Mouse (Mus musculus) brown adipose tissue, adult 24 weeks (tissue): Measurements from ENCODE around the gene Il23r. TPM values are rescaled to one million over a fixed set of nuclear protein-coding genes. Genes with fewer than 3 reads are reported as not detected.
"Not testable (repeated sequence)": the region's sequence is repeated elsewhere in the genome, so short reads cannot be mapped to it uniquely, and the experiment has no call there.

ENCODE experiments used
- H3K27ac ChIP-seq: fragments of 200-500 bp; replicated peaks from 2 replicates; pipeline ENCODE4 v1.5.1; 2012; ENCODE audit warnings: low read depth, mild to moderate bottlenecking, low read length
- H3K4me1 ChIP-seq: fragments of 200-500 bp; 2 replicates; pipeline ENCODE4 v1.6.1; 2012; ENCODE audit warnings: low read length, mixed read lengths; ENCODE audit not compliant: control insufficient read depth, insufficient read depth, insufficient read length
- H3K4me3 ChIP-seq: fragments of 200-500 bp; 2 replicates; pipeline ENCODE4 v1.5.1; 2012; ENCODE audit warnings: low read depth, mild to moderate bottlenecking, low read length, moderate library complexity; ENCODE audit not compliant: insufficient read depth
- polyA plus RNA-seq: library from polyadenylated mRNA; stranded (reverse); fragments of >200 nt; gene quantifications from 2 replicates; pipeline ENCODE4 v1.2.4, GENCODE M21; 2012; ENCODE audit not compliant: missing spikeins, insufficient read depth, insufficient read length

Il23r gene
- polyA plus RNA-seq: not detected in 2 replicates

- Histone ChIP-seq H3K27ac (no peak within 1 kb of the TSS), H3K4me3 (no peak within 1 kb of the TSS), H3K4me1 (no peaks in the 10 kb centered on the region)
Observed at GRCm38 (mm10) chr6:67491755-67492154, at the start of gene Il23r. TSS of gene Il23r (minus strand) at chr6:67491855.

GRCm38 (mm10) chr6:67535777-67536054 lies 44.1 kb upstream of the Il23r start, which contains the start of gene Tacstd2:
TSS of gene Tacstd2 (minus strand) at chr6:67535796.
- Histone ChIP-seq H3K4me1 (peaks cover 2% of the 10 kb centered on the region; the same call in 1 of the 2 replicates), H3K27ac (no peak within 1 kb of the TSS), H3K4me3 (no peak within 1 kb of the TSS)

- Histone ChIP-seq H3K4me3 (no peak overlapping the region), H3K27ac (no peak overlapping the region), H3K4me1 (peaks cover 2% of the 10 kb centered on the region; the same call in 1 of the 2 replicates)
Observed at GRCm38 (mm10) chr6:67535005-67535776, 43.5 kb upstream of the Il23r start.

GRCm38 (mm10) chr6:67534191-67535004 lies 42.7 kb upstream of the Il23r start:
- Histone ChIP-seq H3K4me1 (peaks cover 2% of the 10 kb centered on the region; the same call in 1 of the 2 replicates), H3K27ac (no peak overlapping the region), H3K4me3 (no peak overlapping the region)

- H3K27ac ChIP-seq: no peak overlapping the region
- no peak overlapping the region for H3K4me3 ChIP-seq
- H3K4me1 ChIP-seq: peaks cover 2% of the 10 kb centered on the region; the same call in 1 of the 2 replicates
Observed at GRCm38 (mm10) chr6:67532665-67533440, 41.2 kb upstream of the Il23r start.

- Histone ChIP-seq H3K27ac (no peak overlapping the region), H3K4me3 (no peak overlapping the region), H3K4me1 (peaks cover 2% of the 10 kb centered on the region; the same call in 1 of the 2 replicates)
Observed at GRCm38 (mm10) chr6:67531822-67532162, 40.1 kb upstream of the Il23r start.

- no peak overlapping the region for H3K4me3 ChIP-seq
- no peak overlapping the region for H3K27ac ChIP-seq
- H3K4me1 ChIP-seq: peaks cover 2% of the 10 kb centered on the region; the same call in 1 of the 2 replicates
Observed at GRCm38 (mm10) chr6:67530992-67531821, 39.6 kb upstream of the Il23r start.

GRCm38 (mm10) chr6:67526356-67526755 lies 34.7 kb upstream of the Il23r start:
- Histone ChIP-seq H3K4me1 (no peaks in the 10 kb centered on the region), H3K4me3 (no peak overlapping the region), H3K27ac (no peak overlapping the region)

- H3K4me3 ChIP-seq: no peak overlapping the region
- no peaks in the 10 kb centered on the region for H3K4me1 ChIP-seq
- H3K27ac ChIP-seq: no peak overlapping the region
Observed at GRCm38 (mm10) chr6:67510752-67511151, 19.1 kb upstream of the Il23r start.

GRCm38 (mm10) chr6:67501938-67502337 lies 10.3 kb upstream of the Il23r start:
- not testable (repeated sequence) for H3K4me1 ChIP-seq, H3K27ac ChIP-seq, H3K4me3 ChIP-seq

GRCm38 (mm10) chr6:67481012-67481411 lies 10.6 kb downstream of the Il23r start:
- Histone ChIP-seq H3K4me3 (no peak overlapping the region), H3K27ac (no peak overlapping the region), H3K4me1 (no peaks in the 10 kb centered on the region)

GRCm38 (mm10) chr6:67471242-67471641 lies 20.4 kb downstream of the Il23r start:
- no peak overlapping the region for H3K27ac ChIP-seq
- no peak overlapping the region for H3K4me3 ChIP-seq
- H3K4me1 ChIP-seq: no peaks in the 10 kb centered on the region

GRCm38 (mm10) chr6:67459424-67459823 lies 32.2 kb downstream of the Il23r start:
- Histone ChIP-seq H3K27ac (no peak overlapping the region), H3K4me1 (no peaks in the 10 kb centered on the region), H3K4me3 (no peak overlapping the region)

GRCm38 (mm10) chr6:67451330-67451729 lies 40.3 kb downstream of the Il23r start:
- no peak overlapping the region for H3K27ac ChIP-seq
- H3K4me3 ChIP-seq: no peak overlapping the region
- no peaks in the 10 kb centered on the region for H3K4me1 ChIP-seq
